ENCODE assay signal across 38 mouse cellular contexts in the genomic region with DNA sequence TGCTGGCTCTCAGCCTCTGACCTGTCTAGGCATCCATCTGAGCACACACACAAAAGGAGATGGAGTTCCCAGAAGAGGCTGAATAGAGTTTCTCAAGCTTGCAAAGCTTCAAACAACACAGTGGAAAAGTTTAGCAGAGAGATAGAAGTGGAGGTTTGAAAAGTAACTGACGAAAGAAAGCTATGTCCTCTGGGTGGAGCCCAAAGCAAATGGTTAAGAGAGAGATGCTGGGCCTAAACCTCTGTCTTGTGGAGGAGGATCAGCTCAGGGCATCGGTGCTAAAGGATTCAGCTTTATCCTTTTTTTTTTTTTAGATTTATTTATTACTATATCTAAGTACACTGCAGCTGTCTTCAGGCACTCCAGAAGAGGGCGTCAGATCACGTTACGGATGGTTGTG. TPM values are rescaled to one million over a fixed set of nuclear protein-coding genes. Genes with fewer than 3 reads are reported as not detected.
"Had no signal": no experiment of that assay in that cellular context is flagged by ENCODE, and none has a peak within 500 bp of the region (broad histone marks: within the 10 kb centered on the region; RNA-seq: fewer than 3 reads in every experiment).

No protein-coding gene starts in this region.

- H3K4me2 ChIP-seq: limb, embryonic 12.5 days; limb, embryonic 13.5 days; limb, embryonic 15.5 days; liver, embryonic 11.5 days; liver, embryonic 12.5 days; liver, embryonic 13.5 days; liver, embryonic 15.5 days; lung, embryonic 14.5 days; lung, embryonic 15.5 days; midbrain, embryonic 11.5 days; midbrain, embryonic 12.5 days; midbrain, embryonic 13.5 days; midbrain, embryonic 15.5 days had no signal

- DNase-seq: left cerebral cortex, postnatal 4 days; liver; liver, embryonic 13.5 days; liver, postnatal 0 days; lung, adult 18-20 months; lung, adult 2 months; lung, embryonic 14.5 days; lung, postnatal 10 days; lung, postnatal 14 days; lung, postnatal 36 days; lung, postnatal 4 days; midbrain, embryonic 14.5 days had no signal

- H3K4me3 ChIP-seq: limb, embryonic 10.5 days; limb, embryonic 12.5 days; limb, embryonic 13.5 days; limb, embryonic 15.5 days; liver, embryonic 12.5 days; liver, embryonic 13.5 days; liver, embryonic 15.5 days; lung, embryonic 15.5 days; megakaryocyte, embryonic 14.5 days; midbrain, embryonic 10.5 days; midbrain, embryonic 12.5 days; midbrain, embryonic 13.5 days; midbrain, embryonic 15.5 days; myocyte had no signal

- H3K9ac ChIP-seq: limb, embryonic 12.5 days; limb, embryonic 13.5 days; limb, embryonic 15.5 days; liver, embryonic 12.5 days; liver, embryonic 13.5 days; liver, embryonic 14.5 days; liver, embryonic 15.5 days; liver, postnatal 0 days; lung, embryonic 14.5 days; lung, embryonic 15.5 days; midbrain, embryonic 12.5 days; midbrain, embryonic 13.5 days; midbrain, embryonic 15.5 days had no signal

- H3K9me3 ChIP-seq: limb, embryonic 10.5 days; limb, embryonic 12.5 days; limb, embryonic 13.5 days; limb, embryonic 15.5 days; liver, embryonic 12.5 days; liver, embryonic 13.5 days; liver, embryonic 15.5 days; lung, embryonic 15.5 days; megakaryocyte, embryonic 14.5 days; midbrain, embryonic 10.5 days; midbrain, embryonic 12.5 days; midbrain, embryonic 13.5 days; midbrain, embryonic 15.5 days had no signal

- H3K36me3 ChIP-seq: limb, embryonic 10.5 days; limb, embryonic 12.5 days; limb, embryonic 13.5 days; limb, embryonic 15.5 days; liver, embryonic 12.5 days; liver, embryonic 13.5 days; liver, embryonic 15.5 days; lung, embryonic 15.5 days; midbrain, embryonic 10.5 days; midbrain, embryonic 12.5 days; midbrain, embryonic 13.5 days; midbrain, embryonic 15.5 days had no signal

- H3K27ac ChIP-seq: limb, embryonic 10.5 days; limb, embryonic 12.5 days; limb, embryonic 13.5 days; limb, embryonic 15.5 days; liver, embryonic 12.5 days; liver, embryonic 13.5 days; liver, embryonic 14.5 days; liver, embryonic 15.5 days; lung, embryonic 15.5 days; macrophage; midbrain, embryonic 10.5 days; midbrain, embryonic 12.5 days; midbrain, embryonic 13.5 days; midbrain, embryonic 15.5 days had no signal

- H3K4me1 ChIP-seq: limb, embryonic 10.5 days; limb, embryonic 12.5 days; limb, embryonic 13.5 days; limb, embryonic 15.5 days; liver, embryonic 12.5 days; liver, embryonic 13.5 days; liver, embryonic 15.5 days; lung, embryonic 15.5 days; megakaryocyte, embryonic 14.5 days; midbrain, embryonic 10.5 days; midbrain, embryonic 12.5 days; midbrain, embryonic 13.5 days; midbrain, embryonic 15.5 days had no signal

- H3K27me3 ChIP-seq: limb, embryonic 12.5 days; limb, embryonic 13.5 days; limb, embryonic 15.5 days; liver, embryonic 12.5 days; liver, embryonic 13.5 days; liver, embryonic 15.5 days; lung, embryonic 15.5 days; midbrain, embryonic 12.5 days; midbrain, embryonic 13.5 days; midbrain, embryonic 15.5 days had no signal

RNA-seq across cellular contexts. Expression of gene Pilra, which starts 27.8 kb away (rescaled TPM):
- total RNA-seq: megakaryocyte-erythroid progenitor cell, adult 5-6 weeks; midbrain, postnatal 0 days had no signal
- polyA plus RNA-seq: midbrain, embryonic 15.5 days had no signal

RNA-seq across cellular contexts. Expression of gene Pilrb1, which starts 49.6 kb away (rescaled TPM):
- total RNA-seq: left cerebral cortex, adult 8-10 months; left cerebral cortex, postnatal 10 days; left cerebral cortex, postnatal 14 days; left cerebral cortex, postnatal 25 days; left cerebral cortex, postnatal 36 days; left cerebral cortex, postnatal 4 days; megakaryocyte-erythroid progenitor cell, adult 5-6 weeks; midbrain, postnatal 0 days had no signal
- polyA plus RNA-seq: limb, embryonic 10.5 days; limb, embryonic 12.5 days; limb, embryonic 13.5 days; midbrain, embryonic 10.5 days; midbrain, embryonic 11.5 days; midbrain, embryonic 12.5 days; midbrain, embryonic 13.5 days; midbrain, embryonic 14.5 days; midbrain, embryonic 15.5 days; midbrain, embryonic 16.5 days; midbrain, postnatal 0 days; myocyte; neural tube, embryonic 11.5 days had no signal
